Mouse (Mus musculus) ovary, postnatal 10 days (tissue): ENCODE data around the gene Nedd9.

Source experiments
- DNase-seq: peaks from one replicate; pipeline ENCODE4 v3.0.0; 2022; ENCODE audit warnings: low spot score

The Nedd9 gene

DNA sequence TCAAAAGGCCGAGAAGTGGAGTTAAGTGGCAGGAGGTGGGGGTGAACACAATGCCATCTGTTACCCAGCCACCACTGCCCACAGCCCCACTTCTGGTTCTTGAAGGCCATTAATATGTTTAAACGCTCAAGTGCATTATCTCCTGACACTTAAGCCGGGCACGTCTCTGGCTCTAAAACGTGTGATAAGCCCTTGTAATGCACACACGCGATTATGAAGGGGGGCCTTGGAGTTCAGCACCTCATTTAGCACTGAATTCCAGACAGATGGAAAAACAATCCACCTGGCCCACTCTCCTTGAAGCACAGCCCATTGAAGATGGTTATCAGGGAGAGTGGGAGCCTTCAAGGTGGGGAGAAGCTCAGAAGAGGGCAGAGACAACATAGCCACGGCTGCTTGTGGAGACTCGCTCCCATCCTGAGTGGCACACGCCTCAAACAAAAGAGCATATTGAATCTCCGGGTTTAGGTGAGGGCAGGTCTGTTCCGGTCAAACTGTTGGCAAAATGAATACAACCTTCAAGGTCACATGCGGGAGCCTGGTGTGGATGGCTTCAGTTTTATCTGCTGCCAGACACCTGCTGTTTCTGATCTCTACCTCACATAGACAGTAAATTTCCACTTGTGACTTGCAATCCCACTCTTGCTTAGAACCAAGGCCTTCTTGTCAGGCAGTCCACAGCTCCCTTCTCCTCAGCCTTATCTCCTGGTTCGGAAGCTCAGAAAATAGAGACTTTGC is 30.7 kb downstream of the Nedd9 start:
- no peak for DNase-seq

- no peak for DNase-seq
These were observed 33.7 kb downstream of the Nedd9 start for GRCm38 (mm10) chr13:41453227-41454193.

GRCm38 (mm10) chr13:41450821-41451220 is 36.3 kb downstream of the Nedd9 start:
- DNase-seq = no peak

- DNase-seq = no peak
These were observed 38.0 kb downstream of the Nedd9 start for GRCm38 (mm10) chr13:41449211-41449610.

DNA sequence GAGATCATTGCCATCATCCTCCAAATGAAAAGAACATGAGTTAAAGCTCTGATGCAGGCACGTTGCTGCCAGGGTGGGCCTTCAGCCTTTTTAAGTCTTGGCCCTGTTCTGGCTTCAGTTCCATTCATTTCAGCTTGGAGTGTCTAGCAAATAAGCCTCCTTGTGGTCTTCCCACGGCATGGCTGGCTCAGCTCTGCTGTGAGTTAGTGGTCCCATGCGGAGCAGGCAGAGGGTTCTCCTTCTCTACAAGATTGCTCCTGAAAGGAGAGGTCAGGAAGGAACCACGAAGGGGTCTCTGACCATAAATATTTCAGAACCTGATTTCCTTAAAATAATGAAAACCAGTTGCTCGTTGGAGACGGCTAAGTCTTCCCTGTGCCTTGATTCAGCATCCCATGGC is 40.0 kb downstream of the Nedd9 start:
- no peak for DNase-seq

GRCm38 (mm10) chr13:41446591-41446990 is 40.6 kb downstream of the Nedd9 start:
- DNase-seq = no peak

- DNase-seq = no peak
These were observed 41.9 kb downstream of the Nedd9 start for GRCm38 (mm10) chr13:41445067-41445808.

GRCm38 (mm10) chr13:41444230-41444629 is 42.9 kb downstream of the Nedd9 start:
- DNase-seq = no peak

DNA sequence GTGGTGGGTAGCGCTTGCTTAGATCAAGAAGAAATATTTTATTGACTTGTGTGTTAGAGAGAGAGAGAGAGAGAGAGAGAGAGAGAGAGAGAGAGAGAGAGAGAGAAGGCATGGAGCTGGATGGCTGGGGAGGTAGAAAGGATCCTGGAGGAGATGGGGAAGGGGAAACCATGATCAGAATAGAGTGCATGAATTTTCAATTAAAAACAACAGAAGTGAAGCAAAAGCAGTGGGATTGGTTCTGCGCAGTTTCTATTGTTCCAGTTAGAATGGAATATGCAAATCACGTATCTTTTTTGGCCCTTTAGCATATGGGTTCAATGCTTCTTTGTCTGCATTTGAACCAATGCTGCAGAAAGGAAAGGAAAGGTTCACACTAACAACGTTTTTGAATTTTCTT is 45.0 kb downstream of the Nedd9 start:
- DNase-seq = no peak

DNA sequence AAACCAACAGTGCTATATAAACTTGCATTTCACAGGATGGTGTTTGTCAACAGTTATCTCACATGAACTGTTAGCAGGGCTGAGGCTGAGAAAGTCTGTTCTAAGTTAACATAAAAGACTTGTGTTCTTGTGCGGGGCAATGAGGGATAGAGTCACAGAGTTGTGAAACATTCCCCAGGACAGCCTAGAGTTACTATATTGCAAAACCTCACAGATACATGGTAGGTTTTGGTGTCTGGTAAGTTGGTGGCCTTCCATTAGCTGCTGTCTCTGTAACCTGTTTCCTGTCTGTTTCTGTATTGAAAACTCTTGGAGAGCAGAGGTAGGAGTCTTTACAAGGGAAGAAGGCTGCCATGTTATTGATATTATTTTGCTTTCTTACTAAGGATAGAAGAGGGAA is 47.0 kb downstream of the Nedd9 start:
- DNase-seq = no peak

DNA sequence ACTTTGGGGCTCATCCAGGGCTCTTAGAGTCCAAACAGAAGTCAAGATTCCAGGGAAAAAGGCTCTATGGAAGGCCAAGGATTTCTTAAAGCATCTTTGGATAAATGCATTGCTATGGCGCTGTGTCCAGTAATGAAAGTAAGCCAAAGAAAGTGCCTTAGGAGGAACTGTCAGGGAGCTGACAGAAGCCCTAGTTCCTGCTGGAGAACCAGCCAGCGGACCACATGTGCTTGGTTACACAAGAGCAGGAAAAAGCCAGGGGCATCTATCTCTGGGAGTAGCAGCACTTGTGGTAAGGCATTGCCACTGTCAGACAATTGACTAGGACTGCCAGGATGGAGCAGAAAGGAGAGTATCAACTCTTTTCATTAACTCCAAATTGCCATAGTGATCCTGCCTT is 49.8 kb downstream of the Nedd9 start:
- DNase-seq = no peak

DNA sequence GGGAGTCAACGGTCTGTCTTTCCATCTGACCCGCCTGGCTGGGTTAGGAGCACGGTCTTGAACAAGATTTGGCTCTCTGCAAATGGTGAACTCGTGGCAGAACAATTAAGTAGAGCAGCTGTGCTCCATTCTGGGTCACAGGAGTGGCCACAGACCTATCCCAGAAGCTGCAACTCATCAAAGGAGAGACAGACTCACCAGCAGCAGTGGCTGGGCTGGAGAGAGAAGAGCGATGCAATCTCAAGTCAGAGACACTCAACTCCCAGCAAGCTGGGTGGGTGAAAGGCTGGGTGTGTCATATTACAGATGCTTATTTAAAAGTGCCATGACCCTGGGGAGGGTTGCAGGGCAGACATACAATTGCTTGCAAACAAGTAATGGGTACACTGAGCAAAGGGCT is 50.4 kb downstream of the Nedd9 start:
- no peak for DNase-seq

GRCm38 (mm10) chr13:41433201-41433600 is 54.0 kb downstream of the Nedd9 start:
- DNase-seq = no peak

- no peak for DNase-seq
These were observed 55.4 kb downstream of the Nedd9 start for GRCm38 (mm10) chr13:41431795-41432194.

GRCm38 (mm10) chr13:41427046-41427445 is 60.1 kb downstream of the Nedd9 start:
- DNase-seq = no peak

- DNase-seq = no peak
These were observed 63.6 kb downstream of the Nedd9 start for GRCm38 (mm10) chr13:41423463-41424074.

- DNase-seq = no peak
These were observed 64.6 kb downstream of the Nedd9 start for GRCm38 (mm10) chr13:41422581-41422980.

DNA sequence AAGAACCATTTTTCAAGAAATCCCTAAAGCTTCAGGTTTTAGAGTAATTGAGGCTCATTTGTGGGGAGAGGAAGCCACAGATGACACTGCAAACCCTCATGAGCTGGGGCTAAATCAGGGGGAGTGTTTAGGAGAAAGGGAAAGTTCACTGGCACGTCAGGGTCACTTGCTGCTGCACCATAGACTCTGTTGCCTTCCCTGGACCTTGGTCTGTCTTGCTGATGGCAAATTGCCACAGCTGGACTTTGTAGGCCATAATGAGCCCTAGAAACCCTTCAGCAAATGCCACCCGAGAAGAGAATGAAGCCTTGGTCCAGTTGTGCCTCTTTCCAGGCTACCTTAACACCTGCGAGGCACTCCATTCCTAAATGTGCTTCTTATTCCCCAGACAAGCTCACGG is 66.8 kb downstream of the Nedd9 start:
- no peak for DNase-seq

DNA sequence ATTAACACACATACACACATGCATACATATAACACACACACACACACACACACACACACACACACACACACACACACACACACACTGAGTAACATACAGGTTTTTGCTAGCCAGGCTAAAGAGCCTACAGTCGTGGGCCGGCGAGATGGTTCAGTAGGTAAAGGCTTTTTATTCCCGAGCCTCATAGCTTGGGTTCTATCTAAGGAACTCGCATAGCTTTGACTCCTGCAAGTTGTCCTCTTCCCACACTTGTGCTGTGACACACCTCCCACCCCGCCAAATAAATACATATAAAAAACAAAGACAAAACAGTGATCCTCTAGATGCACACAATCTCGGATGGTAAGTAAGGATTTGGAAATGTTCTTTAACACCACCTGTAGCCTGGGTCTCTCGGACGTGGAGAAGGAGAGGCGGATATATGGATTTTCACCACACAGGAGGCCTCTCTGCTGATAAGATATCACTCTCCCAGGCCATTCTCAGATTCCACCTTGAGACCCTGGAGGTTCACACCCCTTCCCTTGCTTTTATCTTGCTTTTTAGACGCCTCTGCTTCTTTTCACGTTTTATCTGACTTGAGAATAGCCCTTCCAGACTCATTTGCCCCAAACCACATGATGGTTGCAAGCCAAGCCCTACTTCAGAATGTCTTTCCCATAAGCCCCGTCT is 68.8 kb downstream of the Nedd9 start:
- DNase-seq = no peak

- DNase-seq = no peak
These were observed 70.8 kb downstream of the Nedd9 start for GRCm38 (mm10) chr13:41416065-41417016.
